Mouse (Mus musculus): ENCODE measurements at regions not wholly inside any gene's neighbourhood (a gene's known extent, or its start where the extent isn't known, plus 50 kb on each side); places are given as distances from the start of the nearest gene placed in this dataset.

GRCm38 (mm10) chr13:112183996-112184395 lies 104.3 kb upstream of the Ankrd55 start:
- DNase-seq = no peak

- no peak for DNase-seq
These were observed 103.1 kb upstream of the Ankrd55 start for GRCm38 (mm10) chr13:112185116-112185515.

- no peak for DNase-seq
These were observed 101.0 kb upstream of the Ankrd55 start for GRCm38 (mm10) chr13:112187226-112187625.

GRCm38 (mm10) chr13:112188313-112188712 lies 99.9 kb upstream of the Ankrd55 start:
- DNase-seq = peak; percentile 78

GRCm38 (mm10) chr13:112188741-112189476 lies 99.3 kb upstream of the Ankrd55 start:
- no peak for DNase-seq

- DNase-seq = no peak
These were observed 98.6 kb upstream of the Ankrd55 start for GRCm38 (mm10) chr13:112189605-112190004.

- no peak for DNase-seq
These were observed 95.9 kb upstream of the Ankrd55 start for GRCm38 (mm10) chr13:112192192-112192905.

- no peak for DNase-seq
These were observed 94.6 kb upstream of the Ankrd55 start for GRCm38 (mm10) chr13:112193676-112194075.

- DNase-seq = no peak
These were observed 93.3 kb upstream of the Ankrd55 start for GRCm38 (mm10) chr13:112194991-112195390.

GRCm38 (mm10) chr13:112196789-112197188 lies 91.5 kb upstream of the Ankrd55 start:
- DNase-seq = peak; percentile 83

- DNase-seq = no peak
These were observed 84.5 kb upstream of the Ankrd55 start for GRCm38 (mm10) chr13:112203721-112204120.

GRCm38 (mm10) chr13:112204204-112204603 lies 84.0 kb upstream of the Ankrd55 start:
- DNase-seq = no peak

GRCm38 (mm10) chr13:112204813-112205212 lies 83.4 kb upstream of the Ankrd55 start:
- no peak for DNase-seq

- no peak for DNase-seq
These were observed 80.5 kb upstream of the Ankrd55 start for GRCm38 (mm10) chr13:112207617-112208235.

- no peak for DNase-seq
These were observed 76.4 kb upstream of the Ankrd55 start for GRCm38 (mm10) chr13:112211841-112212240.

GRCm38 (mm10) chr13:112212391-112212790 lies 75.9 kb upstream of the Ankrd55 start:
- DNase-seq = no peak

GRCm38 (mm10) chr13:112213652-112214081 lies 74.6 kb upstream of the Ankrd55 start:
- no peak for DNase-seq

- DNase-seq = no peak
These were observed 72.2 kb upstream of the Ankrd55 start for GRCm38 (mm10) chr13:112216084-112216483.

- no peak for DNase-seq
These were observed 69.9 kb upstream of the Ankrd55 start for GRCm38 (mm10) chr13:112218389-112218788.

- DNase-seq = no peak
These were observed 68.1 kb upstream of the Ankrd55 start for GRCm38 (mm10) chr13:112220184-112220583.

- DNase-seq = peak; percentile 25
These were observed 64.6 kb upstream of the Ankrd55 start for GRCm38 (mm10) chr13:112223616-112224015.

- no peak for DNase-seq
These were observed 60.5 kb upstream of the Ankrd55 start for GRCm38 (mm10) chr13:112227766-112228165.

GRCm38 (mm10) chr13:112228846-112229245 lies 59.4 kb upstream of the Ankrd55 start:
- no peak for DNase-seq
